Mouse (Mus musculus): ENCODE measurements around the gene Mcam.
A peak's percentile ranks its signal among the peaks of the same experiment; 100 is the strongest.

Gene Mcam

GRCm38 (mm10) chr9:44134101-44134850 lies at the start of gene Mcam:
Gene Mcam (plus strand): TSS chr9:44134469.
- DNase-seq (ENCODE audit: inconsistent ontology term) = peak; percentile 76

GRCm38 (mm10) chr9:44084659-44085229 lies 49.5 kb upstream of the Mcam start:
- DNase-seq (ENCODE audit: inconsistent ontology term) = peak; percentile 92

DNA sequence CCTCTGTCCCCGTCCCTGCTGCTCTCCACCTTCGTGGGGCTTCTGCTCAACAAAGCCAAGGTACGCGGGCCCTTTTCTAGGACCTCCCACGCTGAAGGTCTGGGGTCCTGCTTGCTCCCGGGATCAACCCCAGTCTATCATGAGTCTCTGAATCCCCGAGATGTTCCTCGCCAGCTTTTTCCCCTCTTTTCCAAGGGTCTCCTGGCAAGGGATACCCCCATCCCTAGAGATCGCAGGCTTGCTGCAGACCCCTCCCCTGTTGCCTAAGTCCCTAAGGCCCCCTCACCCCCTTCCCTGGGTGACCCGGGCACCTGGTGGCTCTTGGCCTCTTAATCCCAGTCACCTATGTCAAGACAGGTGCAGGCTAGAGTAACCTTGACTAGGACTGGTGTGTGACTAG lies 49.0 kb upstream of the Mcam start:
- DNase-seq (ENCODE audit: inconsistent ontology term) = no peak

DNA sequence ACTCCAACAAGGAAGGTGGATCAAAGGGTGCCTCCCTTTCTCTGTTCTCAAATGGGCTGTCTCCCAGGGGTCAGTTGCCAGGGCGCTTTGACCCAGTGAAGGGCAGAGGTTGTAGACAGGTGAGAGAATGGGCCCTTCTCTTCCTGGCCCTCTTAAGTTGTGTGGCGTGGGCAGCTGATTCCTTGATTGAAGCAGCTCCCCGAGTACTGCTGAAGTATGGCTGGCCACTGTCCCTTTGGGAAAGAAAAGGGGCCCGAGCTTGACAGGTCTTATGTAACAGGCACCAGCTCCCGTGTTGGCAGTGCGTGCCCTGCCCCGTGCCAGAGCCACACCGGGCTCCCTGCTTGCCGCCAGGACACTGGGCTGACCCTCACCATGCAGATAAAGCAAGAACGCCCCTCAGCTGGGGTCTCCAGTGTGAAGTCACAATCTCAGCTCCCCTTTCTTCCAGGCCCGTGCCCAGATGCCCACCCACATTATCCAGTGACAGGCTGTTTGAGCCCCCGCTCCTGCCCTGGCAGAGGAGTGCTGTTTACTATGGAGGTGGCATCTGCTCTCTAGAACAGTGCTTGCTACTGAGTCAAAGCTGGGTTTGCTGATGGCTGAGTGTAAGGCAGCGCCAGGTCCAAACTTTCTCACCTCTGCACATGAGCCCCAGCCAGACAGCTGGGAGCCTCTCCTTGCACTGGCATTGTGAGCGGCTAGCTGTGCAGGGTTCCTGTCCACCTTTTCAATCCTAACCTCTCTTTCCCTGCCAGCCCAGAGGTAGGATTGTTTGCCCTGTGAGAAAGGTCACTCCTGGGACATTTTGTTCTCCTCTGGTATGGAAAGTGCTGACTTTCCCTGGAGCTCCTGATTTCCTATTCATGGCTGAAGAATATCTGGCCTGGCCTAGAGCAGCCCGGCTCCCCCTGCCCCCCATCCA lies 48.3 kb upstream of the Mcam start:
- peak; percentile 44 for DNase-seq (ENCODE audit: inconsistent ontology term)

DNA sequence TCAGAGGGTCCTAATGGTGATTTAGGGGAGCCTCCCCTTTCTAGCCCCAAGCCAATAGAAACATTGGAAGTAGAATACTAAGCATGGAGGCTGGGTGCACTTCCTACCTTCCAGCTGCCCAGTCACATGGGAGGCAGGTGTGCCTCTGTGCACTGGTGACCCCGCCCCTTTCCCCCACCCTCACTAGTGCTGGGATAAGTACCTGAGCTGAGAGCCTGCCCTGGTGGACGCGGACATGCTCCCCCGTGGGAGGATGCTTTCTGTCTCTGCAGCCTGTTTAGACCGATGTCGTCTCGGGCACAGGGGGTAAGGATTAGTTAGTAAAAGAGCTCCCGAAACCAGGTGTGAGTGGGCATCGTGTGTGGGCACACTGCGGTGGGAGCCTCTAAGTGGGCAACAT lies 47.3 kb upstream of the Mcam start:
- DNase-seq (ENCODE audit: inconsistent ontology term) = no peak

DNA sequence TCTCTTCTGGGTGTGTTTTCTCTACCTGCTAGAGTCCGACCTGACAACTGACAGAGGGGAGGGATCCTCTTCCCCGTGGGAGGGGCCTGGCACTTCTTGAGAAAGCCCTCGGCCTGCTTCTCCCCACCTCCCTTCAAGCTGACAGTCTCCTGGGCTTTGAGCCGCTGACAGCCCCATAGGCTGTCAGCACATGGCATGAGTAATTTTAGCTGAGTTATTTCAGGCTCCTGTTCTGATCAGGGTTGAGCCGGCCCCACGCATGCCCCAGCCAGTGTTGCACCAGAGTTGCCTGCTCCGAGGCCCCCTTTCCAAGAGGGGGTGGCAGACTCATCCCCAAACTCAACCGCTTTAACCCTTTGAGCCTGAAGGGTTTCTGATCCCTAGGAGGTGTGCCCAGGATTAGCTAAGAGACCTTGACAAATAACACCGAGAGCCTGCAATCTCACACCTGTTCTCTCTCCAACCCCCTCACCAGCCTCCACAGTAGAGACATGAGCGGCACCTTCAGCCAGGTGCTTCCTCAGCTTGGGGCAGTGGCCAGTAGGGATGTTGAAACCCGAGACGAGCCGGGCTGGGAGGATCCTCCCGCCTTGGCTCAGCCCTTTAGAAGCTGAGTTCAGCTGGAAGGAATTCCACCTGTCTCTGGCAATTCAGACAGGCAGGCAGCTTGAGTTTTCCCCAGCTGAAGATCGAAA lies 46.4 kb upstream of the Mcam start:
- peak; percentile 30 for DNase-seq (ENCODE audit: inconsistent ontology term)

DNA sequence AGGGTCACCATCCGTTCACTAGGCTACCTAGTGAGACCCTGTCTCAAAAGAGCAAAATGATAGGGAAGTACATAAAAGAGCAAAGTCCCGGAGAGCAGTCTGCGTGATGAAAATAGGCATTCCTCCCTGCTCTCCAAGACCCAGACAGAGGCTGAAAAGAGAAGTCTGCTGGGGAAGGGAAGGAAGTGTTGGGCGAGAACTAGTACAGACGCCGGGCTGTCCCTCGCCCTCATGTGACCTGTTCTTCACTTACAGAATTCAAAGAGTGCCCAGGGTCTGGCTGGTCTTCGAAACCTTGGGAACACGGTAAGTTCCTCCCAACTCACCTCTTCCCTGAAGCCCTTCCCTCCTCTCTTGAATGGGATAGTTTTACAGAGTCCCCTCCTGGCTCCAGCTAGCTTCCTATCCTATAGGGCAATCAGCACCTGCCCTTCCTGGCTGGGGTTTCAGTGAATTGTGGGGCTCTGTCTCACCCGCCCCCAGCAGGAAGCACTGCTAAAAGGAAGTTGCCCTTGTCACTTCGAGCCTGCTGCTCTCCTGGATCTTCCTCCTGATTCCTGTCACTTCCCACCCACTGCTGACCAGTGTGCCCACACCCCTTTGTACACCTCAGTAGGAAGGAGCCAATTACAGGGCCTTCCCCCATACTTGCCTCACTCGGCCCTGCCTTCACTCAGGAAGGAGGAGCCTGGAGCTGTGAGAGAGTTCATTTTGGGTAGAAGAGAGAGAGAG lies 45.2 kb upstream of the Mcam start:
- DNase-seq (ENCODE audit: inconsistent ontology term) = no peak

GRCm38 (mm10) chr9:44093612-44094503 lies 40.4 kb upstream of the Mcam start:
- DNase-seq (ENCODE audit: inconsistent ontology term) = peak; percentile 64

- DNase-seq (ENCODE audit: inconsistent ontology term) = no peak
Measured at GRCm38 (mm10) chr9:44094737-44095136, 39.5 kb upstream of the Mcam start.

DNA sequence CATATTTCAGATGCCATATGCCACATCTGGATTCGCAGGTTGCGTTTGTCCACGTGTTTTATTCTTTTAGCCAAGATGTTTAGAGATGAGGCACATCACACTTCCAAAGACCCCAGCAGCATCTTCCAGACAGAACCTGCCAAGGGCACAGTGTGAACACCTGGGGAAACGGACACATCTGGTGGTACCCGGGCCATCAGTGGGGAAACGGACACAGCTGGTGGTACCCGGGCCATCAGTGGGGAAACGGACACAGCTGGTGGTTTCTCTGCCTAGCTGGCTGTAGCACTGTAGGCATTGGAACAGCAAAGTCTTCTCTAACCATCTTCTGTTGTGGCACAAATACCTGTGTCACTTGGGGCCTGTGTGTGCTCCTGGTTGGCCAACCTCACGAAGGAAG lies 38.5 kb upstream of the Mcam start:
- no peak for DNase-seq (ENCODE audit: inconsistent ontology term)

DNA sequence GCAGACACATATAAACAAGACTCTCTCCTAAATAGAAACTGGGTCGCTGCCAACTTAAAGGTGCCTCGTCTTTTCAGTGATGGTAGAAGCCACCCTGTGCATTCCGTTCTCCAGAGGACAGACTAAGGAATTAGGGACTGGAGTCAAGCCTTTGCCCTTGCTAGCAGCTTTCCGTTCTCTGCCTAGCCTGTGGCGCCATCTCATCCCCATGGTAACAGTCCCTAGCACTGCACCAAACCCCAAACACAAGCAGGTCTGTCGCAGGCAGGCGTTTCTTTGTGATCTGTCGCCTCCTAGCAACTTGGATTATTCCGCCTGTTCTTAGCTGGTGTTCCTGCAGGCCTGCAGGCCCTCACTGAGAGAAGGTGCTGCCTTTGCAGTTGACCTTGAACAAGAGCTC lies 37.7 kb upstream of the Mcam start:
- DNase-seq (ENCODE audit: inconsistent ontology term) = no peak

DNA sequence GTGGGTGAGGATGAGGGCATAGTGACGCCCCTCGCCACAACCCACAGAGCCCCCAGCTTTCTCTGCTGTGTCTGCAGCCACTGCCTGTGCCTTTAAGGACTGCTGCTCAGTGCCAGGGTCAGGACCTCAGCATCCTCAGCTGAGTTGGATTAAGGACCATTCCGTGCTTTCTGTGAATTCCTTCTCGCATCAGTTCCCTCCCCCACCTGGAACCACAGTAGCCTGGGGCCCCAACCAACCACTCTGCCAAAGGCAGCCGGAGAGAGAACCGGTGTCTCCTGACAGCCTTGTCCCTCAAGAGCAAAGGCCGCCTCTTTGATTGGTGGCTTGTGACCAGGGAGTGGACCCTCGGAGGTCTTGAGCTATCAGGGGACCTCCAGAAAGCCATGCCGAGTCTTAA lies 32.8 kb upstream of the Mcam start, which contains the start of gene Mfrp:
TSS of gene Mfrp (plus strand) at position 240 of the 400 bp plus-strand sequence.
- no peak for DNase-seq (ENCODE audit: inconsistent ontology term)

GRCm38 (mm10) chr9:44104881-44105280 lies 29.4 kb upstream of the Mcam start:
- DNase-seq (ENCODE audit: inconsistent ontology term) = peak; percentile 41

DNA sequence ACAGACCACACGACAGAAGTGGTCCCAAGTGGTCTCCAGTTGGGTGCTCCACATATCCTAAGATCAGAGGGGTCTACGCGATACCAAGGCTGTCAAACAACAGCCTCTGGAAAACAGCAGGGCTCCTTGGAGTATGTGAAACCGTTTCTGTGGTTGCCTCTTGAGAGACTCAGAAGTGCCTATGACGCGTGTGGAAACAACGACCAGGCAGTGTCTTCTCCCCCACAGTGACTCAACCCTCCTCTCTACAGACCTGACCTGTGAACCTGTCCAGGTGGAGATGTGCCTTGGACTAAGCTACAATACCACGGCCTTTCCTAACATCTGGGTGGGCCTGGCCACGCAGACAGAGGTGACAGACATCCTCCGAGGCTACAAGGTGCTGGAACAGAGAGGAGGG lies 28.5 kb upstream of the Mcam start:
- DNase-seq (ENCODE audit: inconsistent ontology term) = no peak

GRCm38 (mm10) chr9:44106182-44106581 lies 28.1 kb upstream of the Mcam start:
- no peak for DNase-seq (ENCODE audit: inconsistent ontology term)

GRCm38 (mm10) chr9:44106596-44106995 lies 27.7 kb upstream of the Mcam start:
- DNase-seq (ENCODE audit: inconsistent ontology term) = no peak

DNA sequence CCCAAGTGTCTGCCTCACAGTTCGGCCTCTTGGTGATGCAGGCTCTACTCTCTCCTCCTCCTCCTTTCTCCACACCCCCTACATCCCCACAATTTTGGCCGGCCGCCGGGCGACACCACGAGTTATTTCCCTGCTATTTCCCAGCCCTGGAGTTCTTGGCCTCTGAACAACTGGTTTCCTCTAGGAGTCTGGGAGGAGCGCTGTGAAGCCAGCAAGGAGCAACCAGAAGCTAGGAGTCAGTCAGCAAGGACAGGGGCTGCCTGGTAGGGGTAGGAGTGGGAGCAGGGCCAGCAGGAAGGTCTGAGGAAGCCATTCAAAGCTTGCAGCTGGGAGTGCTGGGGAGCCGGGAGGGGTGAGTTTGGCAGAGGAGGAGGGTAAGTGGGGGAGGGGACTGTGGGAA lies 27.2 kb upstream of the Mcam start, which contains the start of gene C1qtnf5:
TSS of gene C1qtnf5 (plus strand) at position 136 of the 400 bp plus-strand sequence.
- peak; percentile 96 for DNase-seq (ENCODE audit: inconsistent ontology term)

GRCm38 (mm10) chr9:44107557-44108179 lies 26.6 kb upstream of the Mcam start:
- DNase-seq (ENCODE audit: inconsistent ontology term) = peak; percentile 48

GRCm38 (mm10) chr9:44108269-44109055 lies 25.8 kb upstream of the Mcam start:
- peak; percentile 24 for DNase-seq (ENCODE audit: inconsistent ontology term)
